Mouse (Mus musculus) heart, postnatal 4 days (tissue): ENCODE data around the gene Fam89b. TPM values are rescaled to one million over a fixed set of nuclear protein-coding genes. Genes with fewer than 3 reads are reported as not detected.
A peak's percentile ranks its signal among the peaks of the same experiment; 100 is the strongest.
"Not testable (repeated sequence)": the region's sequence is repeated elsewhere in the genome, so short reads cannot be mapped to it uniquely, and the experiment has no call there.

ENCODE experiments used
- DNase-seq: peaks from one replicate; pipeline ENCODE4 v3.0.0; 2021
- total RNA-seq, 2 experiments: library from RNA; stranded (reverse); gene quantifications; 2 replicates each; pipeline ENCODE4 v1.2.3; 2021

Fam89b gene
- total RNA-seq, 2 experiments from 2014 or later = 48.3 to 49.0 TPM

DNA sequence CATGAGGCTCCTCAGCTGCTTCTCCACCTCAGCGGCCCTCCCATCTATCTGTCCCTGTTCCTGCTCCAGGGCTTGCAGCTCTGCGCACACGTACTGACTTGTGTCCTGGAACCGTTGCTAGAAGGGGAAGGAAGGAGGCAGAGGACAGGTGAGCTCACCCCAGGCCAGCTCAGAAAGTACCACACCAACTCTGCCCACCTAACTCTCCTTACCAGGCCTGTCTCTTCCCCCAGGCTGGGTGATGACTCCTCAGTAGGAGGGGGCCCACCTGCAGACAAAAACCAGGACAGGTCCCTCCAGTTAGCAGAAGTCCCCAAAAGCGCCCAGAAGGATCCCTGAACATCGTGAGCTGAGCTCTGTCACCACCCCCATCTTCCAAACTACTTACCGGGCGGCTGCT, 18.9 kb downstream of the Fam89b start:
- no peak for DNase-seq

DNA sequence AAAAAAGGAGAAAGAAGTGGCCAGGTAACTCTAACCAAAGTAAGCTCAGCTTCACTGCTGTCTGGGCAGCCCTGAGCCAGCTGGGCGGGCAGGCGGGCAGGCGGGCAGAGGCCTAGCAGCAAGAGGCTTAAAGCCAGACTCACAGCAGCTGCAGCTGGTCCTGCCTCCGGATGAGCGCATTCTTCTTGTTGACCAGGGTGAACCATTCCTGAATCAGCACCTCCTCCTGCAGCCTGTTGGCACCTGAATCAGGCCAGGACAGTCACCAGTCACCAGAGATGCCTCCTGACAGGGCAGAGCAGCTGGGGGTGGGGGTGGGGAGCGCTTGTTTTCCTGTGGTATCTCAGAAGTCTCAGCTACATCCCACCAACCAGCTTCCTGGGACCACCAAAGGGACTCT, 19.4 kb downstream of the Fam89b start:
- DNase-seq = no peak

DNA sequence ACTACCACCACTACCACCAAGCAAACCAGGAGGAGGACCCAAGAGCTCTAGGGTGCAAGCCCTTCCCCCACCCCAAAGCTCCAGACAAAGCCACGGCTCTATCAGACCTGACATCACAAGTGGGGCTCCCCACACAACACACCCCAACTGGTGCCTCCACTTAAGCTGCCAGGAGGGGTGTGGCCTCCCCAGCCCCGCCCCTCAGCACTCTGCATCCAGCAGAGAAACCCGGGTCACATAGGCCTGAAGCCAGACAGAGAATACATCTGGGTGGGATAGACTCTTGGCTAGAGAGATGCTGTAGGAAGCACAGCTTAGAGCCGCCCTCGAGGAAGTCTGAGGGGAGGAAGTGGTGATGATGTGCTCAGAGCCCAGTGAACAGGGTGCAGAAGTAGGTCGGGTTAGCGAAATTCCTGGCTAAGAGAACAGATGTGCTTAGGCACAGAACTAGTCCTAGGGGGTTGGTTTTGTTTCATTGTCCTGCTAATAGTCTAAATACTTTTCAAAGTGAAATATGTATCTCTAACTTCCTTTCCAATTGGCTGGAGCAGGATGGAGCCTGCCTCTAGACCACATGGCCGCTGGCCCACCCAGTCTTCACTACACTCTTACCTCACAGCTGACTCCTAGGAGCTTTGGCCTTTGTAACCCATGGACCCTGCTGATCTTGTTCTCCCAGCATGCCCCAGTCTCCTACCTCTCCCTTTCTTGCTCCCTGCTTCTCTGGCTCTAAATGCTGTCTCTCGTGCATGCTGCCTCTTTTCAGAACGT, 24.5 kb downstream of the Fam89b start:
- DNase-seq = peak; percentile 68

DNA sequence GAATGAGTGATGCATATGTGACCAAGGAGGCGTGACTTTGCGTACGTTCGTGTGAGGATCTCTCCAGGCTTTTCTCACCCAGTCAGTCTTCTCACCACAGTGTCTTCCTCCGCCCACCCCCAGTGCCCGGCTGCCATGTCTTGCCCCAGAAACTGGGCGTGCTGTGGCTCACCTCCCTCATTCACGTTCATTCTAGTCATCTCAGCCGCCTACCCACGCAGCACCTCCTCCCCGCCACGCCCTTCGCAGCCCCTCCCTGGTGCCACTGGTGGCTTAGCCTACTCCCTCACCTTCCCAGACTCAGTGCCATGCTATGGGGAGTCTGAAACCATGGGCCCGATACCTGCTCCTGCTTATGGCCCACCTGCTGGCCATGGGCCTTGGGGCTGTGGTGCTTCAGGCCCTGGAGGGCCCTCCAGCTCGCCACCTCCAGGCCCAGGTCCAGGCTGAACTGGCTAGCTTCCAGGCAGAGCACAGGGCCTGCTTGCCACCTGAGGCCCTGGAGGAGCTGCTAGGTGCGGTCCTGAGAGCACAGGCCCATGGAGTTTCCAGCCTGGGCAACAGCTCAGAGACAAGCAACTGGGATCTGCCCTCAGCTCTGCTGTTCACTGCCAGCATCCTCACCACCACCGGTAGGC, 25.2 kb downstream of the Fam89b start, which contains the start of gene Kcnk7:
TSS of gene Kcnk7 (plus strand) at position 205 of the 638 bp plus-strand sequence.
- no peak for DNase-seq

DNA sequence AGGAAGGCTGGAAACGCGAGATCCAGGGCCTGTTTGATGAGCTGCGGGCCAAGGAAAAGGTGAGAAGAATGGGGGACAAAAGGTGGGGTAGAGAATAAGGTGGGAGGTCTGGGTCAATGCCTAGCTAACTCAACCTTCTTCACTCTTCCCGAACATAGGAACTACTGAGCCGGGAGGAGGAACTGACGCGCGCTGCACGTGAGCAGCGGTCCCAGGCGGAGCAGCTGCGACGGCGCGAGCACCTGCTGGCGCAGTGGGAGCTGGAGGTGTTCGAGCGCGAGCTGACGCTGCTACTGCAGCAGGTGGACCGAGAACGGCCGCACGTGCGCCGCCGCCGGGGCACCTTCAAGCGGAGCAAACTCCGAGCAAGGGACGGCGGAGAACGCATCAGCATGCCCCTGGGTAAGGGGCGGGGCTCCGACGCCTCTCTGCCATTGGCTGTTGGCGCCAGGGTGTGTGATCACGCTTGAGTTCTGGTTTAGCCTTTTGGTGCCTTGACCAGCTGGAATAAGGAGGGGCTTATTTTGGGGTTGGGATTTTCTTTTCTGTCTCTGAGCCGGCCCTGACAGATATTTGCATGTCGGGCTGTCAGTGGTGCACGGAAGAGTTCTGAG, 33.5 kb downstream of the Fam89b start:
- DNase-seq = no peak

DNA sequence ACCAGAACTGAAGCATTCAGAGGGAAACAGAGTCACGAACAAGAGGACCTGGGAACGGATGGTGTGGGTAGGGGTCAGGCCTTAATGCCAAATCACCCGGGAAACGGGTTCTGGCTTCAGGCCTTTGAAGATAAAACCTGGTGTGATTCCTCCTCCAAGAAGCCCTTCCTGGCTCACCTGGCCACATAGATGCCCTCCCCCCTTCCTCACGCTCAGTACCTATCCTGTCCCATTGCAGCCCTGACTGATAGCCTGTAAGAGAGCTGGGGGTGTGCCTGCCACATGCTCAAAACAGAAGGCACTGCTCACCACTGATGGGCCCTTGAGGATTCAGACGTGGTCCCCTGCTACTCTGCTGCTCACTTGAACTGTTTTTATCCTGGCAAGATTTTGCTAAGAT, 35.7 kb downstream of the Fam89b start:
- no peak for DNase-seq

DNA sequence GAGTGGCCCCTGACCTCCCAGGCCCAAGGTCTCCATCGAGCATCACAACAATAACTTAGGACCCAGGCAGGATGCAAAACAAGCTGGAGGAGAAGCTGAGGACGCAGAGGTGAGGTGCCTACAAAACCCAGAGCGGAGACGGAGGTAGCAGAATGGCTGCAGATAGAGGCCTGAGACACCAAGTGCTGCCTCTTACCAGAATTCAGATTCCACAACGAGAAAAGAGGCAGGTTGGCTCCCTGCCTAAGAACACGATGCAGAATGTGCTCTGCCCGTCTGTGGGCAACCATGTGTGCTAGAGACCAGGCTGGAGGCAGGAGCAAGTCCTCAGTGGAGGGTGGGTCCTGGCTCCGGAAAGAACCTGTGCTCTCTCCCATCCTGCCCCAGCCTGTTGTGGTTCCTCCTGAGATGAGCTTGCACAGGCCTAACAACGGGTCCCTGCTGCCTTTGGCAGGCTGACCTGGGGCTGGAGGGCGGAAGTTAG, 36.5 kb downstream of the Fam89b start:
- DNase-seq = no peak

DNA sequence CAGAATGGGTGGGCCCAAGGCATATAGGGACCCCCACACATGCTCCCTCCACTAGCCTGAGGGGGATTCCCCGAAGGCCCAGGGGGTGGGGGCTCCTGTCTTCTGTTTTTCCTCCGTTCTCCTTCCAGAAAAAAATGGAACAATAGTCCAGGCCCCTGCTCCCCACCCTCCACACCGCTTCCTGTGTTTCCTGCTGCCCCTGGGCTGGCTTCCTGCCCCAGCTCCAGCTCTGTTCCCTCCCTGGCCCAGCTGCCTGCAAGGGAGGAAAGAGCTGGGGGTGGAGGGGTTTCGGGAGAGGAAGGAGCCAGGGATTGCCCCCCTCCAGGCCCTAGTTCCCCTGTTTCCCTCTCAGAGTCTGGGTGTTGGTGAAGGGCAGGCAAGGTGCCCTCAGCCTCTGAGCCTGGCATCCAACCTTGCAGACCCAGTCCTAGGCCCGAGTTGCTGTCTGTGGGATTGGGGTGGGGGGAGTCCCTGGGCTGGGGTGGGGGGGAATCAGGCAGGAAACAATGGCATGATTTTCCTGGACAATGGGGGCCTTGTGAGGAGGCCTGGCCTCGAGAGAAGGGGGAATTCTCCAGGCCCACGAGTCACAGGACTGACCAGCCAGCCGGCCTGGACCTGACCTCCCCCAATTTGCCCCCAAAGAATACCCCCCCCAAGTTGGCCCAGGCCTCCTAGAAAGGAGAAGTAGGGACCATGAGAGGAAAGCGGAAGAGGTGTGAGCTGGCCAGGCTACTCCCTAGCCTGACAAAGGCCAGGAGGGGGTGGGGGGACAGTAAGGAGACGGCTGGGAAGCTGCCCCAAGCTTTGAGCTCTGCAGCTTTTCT, 37.2 kb downstream of the Fam89b start:
- peak; percentile 80 for DNase-seq

DNA sequence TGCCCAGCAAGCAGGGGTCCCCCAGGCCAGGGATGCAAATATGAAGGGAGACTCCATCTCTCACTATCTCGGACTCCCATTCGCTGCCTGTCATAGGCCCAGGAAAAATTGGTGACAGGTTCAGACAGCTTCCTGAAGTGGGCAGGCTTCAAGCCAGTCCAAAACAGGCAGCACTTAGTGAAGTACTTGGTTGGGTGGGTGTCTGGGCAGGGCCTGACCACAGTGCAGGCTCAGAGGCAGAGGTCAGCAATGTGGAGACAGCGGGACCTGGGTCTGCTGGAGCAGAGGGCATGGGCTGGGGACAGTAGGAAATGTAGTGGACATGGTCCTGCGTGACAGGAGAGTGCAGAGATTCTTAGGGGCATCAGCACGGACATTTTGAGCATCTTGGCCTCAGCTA, 37.9 kb downstream of the Fam89b start:
- no peak for DNase-seq

DNA sequence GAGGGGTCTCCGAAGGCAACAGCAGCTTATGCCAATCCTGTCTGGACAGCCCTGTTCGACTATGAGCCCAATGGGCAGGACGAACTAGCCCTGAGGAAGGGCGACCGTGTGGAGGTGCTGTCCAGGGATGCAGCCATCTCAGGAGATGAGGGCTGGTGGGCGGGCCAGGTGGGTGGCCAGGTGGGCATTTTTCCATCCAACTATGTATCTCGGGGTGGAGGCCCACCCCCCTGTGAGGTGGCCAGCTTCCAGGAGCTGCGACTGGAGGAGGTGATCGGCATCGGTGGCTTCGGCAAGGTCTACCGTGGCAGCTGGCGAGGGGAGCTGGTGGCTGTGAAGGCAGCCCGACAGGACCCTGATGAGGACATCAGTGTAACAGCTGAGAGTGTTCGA, 39.1 kb downstream of the Fam89b start:
- no peak for DNase-seq

DNA sequence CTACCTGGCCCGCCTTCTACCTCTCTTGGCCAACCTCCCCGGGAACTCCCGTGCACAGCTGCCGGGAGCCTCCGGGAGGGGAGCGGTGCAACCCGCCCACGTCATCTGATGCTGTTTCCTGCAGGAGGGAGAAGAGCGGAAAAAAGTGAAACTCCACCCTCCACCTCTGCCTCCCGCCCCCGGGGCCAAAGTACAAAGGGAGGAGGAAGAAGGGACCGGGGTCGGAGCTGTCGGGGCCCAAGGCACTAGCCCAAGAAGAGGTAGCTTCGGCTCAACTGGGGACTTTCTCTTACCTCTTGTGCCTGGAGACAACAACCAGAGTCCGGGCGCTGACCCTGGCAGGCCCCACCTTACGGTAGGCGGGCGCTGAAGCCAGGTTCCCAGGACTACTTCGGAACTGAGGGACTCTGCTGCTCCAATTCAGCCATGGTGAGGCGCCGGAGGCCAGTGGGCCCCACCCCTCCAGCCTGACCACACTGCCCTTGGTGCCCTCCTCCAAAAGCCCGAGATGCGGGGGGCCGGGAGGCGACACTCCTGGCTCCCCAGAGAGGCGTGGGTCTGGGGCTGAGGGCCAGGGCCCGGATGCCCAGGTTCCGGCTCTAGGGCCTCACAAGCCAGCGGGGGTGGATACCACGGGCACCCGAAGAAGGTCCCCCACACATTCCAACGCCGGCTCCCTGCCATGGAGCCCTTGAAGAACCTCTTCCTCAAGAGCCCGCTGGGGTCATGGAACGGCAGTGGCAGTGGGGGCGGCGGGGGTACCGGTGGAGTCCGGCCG, 39.7 kb downstream of the Fam89b start:
- peak; percentile 89 for DNase-seq

DNA sequence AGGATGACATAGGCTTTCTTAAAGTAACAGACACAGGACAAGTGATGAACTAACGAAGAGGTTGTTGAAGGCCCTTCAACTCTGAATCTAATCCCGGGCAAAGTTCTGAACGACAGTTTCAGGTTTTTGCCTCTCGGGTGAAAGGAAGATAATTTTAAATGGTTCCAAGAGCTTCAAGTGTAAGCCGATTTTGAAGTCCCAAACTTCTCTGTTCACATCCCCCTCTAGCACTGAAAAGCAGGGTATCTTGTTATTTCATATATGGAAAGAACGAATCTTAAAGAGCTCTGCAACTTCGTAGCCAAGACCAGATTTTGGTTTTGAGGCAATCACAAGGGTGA, 40.4 kb downstream of the Fam89b start:
- no peak for DNase-seq

DNA sequence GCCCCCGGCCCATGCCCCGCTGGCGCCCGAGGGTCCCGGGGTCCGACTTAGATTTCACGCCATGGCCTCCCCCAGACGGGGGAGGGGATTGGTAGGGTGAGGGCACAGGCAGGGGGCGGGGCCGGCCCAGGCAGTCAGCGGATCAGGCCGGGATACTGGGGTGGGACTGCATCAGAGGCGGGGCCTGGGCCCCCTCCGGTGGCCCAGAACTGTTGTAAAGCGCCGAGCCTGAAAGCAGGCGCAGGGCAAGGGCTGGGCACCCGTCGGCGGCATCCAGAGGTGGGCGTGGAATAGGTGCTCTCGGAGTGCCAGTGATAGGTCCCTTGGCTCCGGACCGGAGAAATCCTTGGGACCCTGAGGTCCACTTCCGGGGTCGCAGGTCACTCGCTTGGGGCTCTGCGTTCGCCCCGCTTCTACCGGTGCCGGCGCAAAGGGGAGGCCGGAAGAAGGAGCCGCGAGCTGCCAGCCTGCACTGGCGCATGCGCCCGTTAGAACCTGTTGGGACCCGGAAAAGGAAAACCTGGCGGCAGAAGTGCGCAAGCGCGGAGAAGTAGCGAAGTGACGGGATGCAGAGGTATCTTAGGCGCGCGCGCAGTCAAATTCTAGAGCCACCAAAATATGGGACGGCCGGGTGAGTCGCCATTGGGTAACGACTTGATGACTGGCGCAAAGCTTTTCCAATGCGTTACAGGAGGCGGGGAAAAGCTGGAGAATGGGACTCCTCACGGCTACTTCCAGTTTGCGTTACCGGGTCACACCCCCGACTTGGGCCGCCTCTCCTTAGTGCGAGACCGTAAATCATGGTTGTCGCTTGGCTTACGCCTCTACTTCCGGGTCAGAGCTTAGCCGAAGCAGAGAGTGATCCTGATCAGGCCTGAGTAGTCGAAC, 41.0 kb downstream of the Fam89b start, which contains the start of the genes Map3k11 and Pcnx3:
TSS of gene Map3k11 (plus strand) at position 543 of the 888 bp plus-strand sequence.
TSS of gene Pcnx3 (minus strand) at position 709 of the 888 bp plus-strand sequence.
- DNase-seq = peak; percentile 97

DNA sequence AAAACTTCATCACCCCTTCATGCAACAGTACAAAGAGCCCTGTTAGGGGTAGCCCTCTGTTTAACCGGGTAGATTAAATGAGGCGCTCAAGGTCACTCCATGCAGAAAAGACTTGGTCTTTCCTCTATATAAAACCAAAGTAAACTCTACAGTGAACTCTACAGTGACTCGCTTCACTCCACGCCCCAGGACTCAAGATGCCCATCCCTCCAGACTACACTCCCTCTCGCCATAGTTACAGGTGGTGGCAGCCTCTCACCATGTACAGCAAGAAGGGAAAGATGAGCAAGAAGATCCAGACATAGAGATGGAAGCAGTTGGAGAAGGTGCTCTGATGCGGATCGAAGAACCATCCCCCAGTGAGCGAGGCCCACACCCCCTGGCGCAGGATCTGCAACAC, 41.7 kb downstream of the Fam89b start:
- no peak for DNase-seq

DNA sequence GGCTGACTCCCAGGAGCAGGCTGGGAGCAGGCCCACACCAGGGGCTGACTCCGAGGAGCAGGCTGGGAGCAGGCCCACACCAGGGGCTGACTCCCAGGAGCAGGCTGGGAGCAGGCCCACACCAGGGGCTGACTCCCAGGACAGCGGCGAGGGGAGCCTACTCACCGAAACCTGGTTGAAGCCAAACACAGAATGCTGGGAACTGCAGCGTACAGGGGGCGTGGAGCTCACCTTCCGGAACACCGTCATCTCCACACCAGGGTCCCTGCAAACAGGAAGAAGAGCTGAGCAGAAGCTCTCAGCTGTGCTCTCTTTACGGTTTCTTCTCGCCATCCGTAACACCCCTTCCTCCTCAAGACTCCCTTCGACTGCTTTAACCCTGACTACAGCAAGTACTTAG, 42.5 kb downstream of the Fam89b start:
- not testable (repeated sequence) for DNase-seq

DNA sequence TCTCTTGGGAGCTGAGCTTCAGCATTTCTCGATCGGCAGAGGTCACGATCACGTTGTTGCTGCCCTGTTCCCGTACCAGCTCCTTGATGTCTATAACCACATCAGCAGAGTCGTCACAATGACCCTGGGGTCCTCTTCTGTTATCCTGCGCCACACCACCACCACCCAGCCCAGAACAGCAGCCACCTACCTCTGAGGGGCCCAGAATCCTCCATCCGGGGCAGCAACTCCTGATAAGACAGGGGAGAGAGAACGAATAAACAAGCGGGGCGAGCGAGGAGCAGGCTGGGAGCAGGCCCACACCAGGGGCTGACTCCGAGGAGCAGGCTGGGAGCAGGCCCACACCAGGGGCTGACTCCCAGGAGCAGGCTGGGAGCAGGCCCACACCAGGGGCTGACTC, 43.0 kb downstream of the Fam89b start:
- no peak for DNase-seq

DNA sequence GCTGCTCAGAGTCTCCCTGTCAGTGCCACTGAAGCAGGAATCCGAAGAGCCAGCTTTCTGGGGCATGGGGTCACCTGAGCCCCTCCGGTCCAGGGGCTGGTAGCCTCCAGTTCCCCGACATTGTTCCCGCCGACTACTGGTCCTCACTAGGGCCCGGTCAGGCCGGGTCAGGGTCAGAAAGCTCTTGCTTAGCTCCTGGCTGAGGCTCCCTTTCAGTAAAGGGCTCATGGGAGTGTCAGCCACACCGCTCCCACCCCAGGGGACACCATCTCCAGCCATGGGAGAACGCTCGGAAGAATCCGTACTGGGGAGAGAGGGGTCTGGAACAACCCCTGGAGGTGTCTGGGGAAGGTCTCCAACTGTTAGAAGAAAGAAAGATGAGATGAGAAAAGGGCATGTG, 43.6 kb downstream of the Fam89b start:
- DNase-seq = no peak

DNA sequence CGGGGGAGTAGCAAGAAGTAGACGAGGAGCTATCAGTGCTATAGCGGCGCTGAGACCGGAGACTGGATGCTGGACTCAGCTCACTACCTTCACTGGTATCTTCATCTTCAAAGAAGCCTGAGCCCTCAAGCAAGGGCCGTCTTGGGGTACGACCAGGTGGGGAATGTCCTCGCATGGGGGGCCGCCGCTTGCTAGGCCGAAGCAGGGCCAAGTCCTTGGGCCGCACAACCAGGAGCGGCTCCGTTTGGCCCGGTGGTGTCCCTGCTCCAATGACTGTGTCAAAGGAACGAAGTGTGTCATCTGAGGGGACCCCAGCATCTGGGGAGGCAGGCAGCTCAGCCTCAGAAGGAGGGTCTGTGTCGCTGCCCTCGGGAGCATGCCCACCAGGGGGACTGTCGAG, 44.0 kb downstream of the Fam89b start:
- no peak for DNase-seq

DNA sequence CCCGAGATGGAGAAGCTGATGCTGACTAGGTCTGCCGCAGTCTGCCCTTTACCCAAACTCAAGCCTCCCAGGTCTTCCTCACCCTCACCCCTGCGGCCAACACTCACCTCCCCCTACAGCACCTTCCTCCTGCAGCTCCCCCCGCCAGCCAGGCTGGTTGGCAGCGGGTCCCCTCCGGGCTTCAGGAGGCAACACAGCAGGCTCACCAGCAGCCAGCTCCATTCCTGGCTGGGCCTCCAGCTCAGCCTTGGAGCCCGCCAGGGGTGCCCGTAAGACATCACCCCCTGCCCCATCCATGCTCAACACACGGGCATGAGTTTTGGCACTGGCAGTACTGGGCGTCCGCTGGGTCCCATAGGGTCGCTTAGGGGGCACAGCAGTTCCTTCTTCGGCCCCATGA, 44.5 kb downstream of the Fam89b start:
- DNase-seq = no peak

DNA sequence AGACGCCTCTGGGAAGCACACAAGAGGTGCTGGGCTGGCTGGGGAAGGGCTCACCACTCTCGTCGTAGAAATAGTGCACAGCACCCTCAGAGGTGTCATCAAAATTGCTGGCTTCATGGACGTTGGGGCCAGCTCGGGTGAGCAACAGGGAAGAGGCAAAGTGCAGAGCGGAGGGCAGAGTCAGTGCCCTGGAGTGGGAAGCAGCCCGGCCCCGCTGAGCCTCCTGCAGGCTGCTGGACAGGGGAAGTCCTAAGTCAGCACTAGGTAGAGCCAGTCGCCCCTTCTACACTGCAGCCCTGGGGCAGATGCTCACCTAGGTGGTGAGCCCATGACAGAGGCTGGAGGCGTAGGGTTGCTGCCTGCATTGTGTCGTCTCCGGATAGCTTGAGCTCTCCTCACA, 45.2 kb downstream of the Fam89b start:
- DNase-seq = no peak

DNA sequence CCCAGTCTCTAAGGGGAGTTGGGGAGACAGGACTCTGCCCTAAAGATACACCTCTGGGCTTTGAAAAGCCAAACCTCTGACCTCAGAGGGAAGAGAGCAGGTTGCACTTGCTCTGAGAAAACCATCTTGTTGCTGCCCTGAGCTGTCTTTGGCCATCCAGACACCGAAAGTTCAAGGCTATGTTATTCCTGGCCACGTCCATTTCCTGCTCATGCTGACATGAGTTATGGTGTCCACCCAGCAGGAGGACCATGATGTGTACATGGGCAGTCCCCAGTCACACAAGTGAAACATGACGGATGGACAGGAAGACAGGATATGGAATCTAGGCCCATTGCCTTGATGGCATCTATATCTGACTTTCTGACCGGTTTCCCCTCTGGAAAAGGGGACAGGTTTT, 49.0 kb downstream of the Fam89b start:
- no peak for DNase-seq
